Mouse (Mus musculus): ENCODE measurements at regions not wholly inside any gene's neighbourhood (a gene's known extent, or its start where the extent isn't known, plus 50 kb on each side); places are given as distances from the start of the nearest gene placed in this dataset.

DNA sequence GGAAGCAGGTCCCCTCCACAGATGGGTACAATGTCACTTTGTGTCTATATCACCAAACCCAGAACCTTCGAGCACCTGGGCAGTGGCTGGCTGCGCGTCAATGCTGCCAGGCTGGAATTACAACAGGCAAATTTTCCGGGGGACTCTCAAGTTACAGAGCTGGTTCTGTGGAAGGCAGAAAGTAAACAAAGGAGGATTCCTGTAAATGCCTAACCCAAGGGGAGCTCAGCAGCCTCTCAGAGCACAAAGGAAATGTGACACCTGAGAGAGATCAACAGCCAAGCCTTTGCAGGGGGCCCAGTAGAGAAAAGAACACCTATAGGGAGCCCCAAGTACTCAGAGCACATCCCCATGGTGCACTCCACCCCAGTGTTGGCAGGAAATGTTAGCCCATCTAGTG is 70.7 kb downstream of the Setd4 start:
- no peaks in the 10 kb centered on the region for H3K9me3 ChIP-seq (ENCODE audit: control insufficient read depth, low read length)
- no peak overlapping the region for H3K4me2 ChIP-seq (replicated peaks; ENCODE audit: low read depth, low read length)
- 5% methylated on average over 4 of the region's 4 CpGs for WGBS
- 0 out of 2 replicates have a peak, but pooled peaks cover 4% of the 10 kb centered on the region for H3K4me1 ChIP-seq (ENCODE audit: control insufficient read depth, insufficient read depth, low read length)
- no peaks in the 10 kb centered on the region for H3K27me3 ChIP-seq (ENCODE audit: control insufficient read depth, insufficient read depth, low read length)
- no peaks in the 10 kb centered on the region for H3K36me3 ChIP-seq (ENCODE audit: control insufficient read depth, insufficient read depth, low read length)
- H3K27ac ChIP-seq (ENCODE audit: low read depth, low read length), result no peak overlapping the region
- peak; percentile 83 for ATAC-seq (ENCODE audit: low FRiP score, low TSS enrichment)
- H3K9ac ChIP-seq (ENCODE audit: low read depth, low read length), result no peak overlapping the region
- no peak overlapping the region for H3K4me3 ChIP-seq (ENCODE audit: low read length)

DNA sequence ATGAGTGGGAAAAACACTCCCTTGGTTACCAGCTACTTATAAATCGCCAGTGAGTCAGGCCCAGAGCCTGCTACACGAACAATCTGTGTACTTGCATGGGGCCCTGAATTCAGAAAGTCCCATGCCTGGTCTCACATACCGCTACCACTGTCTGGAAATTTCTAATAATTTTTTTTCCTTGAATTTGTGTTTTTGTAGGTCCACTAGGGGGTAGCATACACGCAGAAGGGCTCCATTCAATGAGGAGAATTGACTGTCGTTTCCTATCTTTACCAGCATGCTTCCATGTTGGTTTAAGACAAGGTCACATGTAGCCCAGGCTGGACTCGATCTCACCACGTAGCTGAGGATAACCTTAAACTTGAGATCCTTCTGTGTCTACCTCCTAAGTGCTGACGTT is 71.9 kb downstream of the Setd4 start:
- Histone ChIP-seq H3K36me3 (ENCODE audit: control insufficient read depth, insufficient read depth, low read length) (no peaks in the 10 kb centered on the region), H3K4me1 (ENCODE audit: control insufficient read depth, insufficient read depth, low read length) (0 out of 2 replicates have a peak, but pooled peaks cover 4% of the 10 kb centered on the region), H3K9me3 (ENCODE audit: control insufficient read depth, low read length) (no peaks in the 10 kb centered on the region), H3K4me2 (replicated peaks; ENCODE audit: low read depth, low read length) (no peak overlapping the region), H3K27me3 (ENCODE audit: control insufficient read depth, insufficient read depth, low read length) (no peaks in the 10 kb centered on the region), H3K27ac (ENCODE audit: low read depth, low read length) (no peak overlapping the region), H3K9ac (ENCODE audit: low read depth, low read length) (no peak overlapping the region), H3K4me3 (ENCODE audit: low read length) (no peak overlapping the region)
- 86% methylated on average over 8 of the region's 8 CpGs for WGBS
- no peak for ATAC-seq (ENCODE audit: low FRiP score, low TSS enrichment)

DNA sequence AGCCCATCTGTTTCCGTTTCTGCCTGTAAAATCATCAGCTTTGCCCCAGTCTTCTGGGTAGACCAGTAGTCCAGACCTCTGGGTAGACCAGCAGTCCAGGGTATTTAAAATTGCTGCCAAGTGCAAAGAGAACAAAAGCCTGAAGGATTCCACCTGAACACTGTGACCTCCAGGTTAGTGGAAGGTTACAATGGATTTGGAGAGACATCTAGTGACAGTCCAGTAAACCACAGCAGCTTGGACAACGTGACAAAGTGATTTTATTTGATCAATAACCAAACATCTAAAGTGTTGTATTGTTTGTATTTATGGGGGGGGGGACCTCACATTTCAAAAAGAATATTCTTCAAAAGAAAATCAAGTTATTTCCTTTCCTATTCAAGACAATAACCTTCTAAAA is 81.4 kb downstream of the Setd4 start:
- Histone ChIP-seq H3K36me3 (ENCODE audit: control insufficient read depth, insufficient read depth, low read length) (no peaks in the 10 kb centered on the region), H3K27ac (ENCODE audit: low read depth, low read length) (no peak overlapping the region), H3K9ac (ENCODE audit: low read depth, low read length) (no peak overlapping the region), H3K4me2 (replicated peaks; ENCODE audit: low read depth, low read length) (no peak overlapping the region), H3K27me3 (ENCODE audit: control insufficient read depth, insufficient read depth, low read length) (no peaks in the 10 kb centered on the region), H3K4me3 (ENCODE audit: low read length) (no peak overlapping the region), H3K9me3 (ENCODE audit: control insufficient read depth, low read length) (no peaks in the 10 kb centered on the region), H3K4me1 (ENCODE audit: control insufficient read depth, insufficient read depth, low read length) (no peaks in the 10 kb centered on the region)
- 73% methylated on average over 2 of the region's 2 CpGs for WGBS
- ATAC-seq (ENCODE audit: low FRiP score, low TSS enrichment), result no peak

DNA sequence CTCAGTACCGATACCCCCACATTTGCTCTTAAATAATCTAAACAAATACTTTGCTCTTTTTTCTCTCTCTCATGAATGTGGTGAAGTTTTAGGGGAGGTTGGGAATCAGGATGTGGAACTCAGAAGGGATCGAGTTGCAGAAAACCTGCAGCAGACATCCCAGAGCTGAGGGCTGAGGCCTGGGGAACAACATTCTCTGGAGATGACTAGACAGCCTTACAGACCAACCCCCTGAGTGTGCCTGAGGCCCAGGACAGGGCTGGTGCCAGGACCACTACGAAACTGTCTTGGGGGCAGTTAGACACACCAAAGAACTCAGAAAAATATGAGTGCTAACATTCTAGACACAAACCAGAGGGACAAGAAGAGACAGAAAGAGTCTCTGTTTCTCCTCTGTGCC is 83.4 kb downstream of the Setd4 start:
- no peak overlapping the region for H3K27ac ChIP-seq (ENCODE audit: low read depth, low read length)
- H3K4me3 ChIP-seq (ENCODE audit: low read length), result no peak overlapping the region
- no peak overlapping the region for H3K9ac ChIP-seq (ENCODE audit: low read depth, low read length)
- ATAC-seq (ENCODE audit: low FRiP score, low TSS enrichment), result no peak
- 69% methylated on average over 3 of the region's 3 CpGs for WGBS
- H3K36me3 ChIP-seq (ENCODE audit: control insufficient read depth, insufficient read depth, low read length), result no peaks in the 10 kb centered on the region
- no peaks in the 10 kb centered on the region for H3K27me3 ChIP-seq (ENCODE audit: control insufficient read depth, insufficient read depth, low read length)
- no peaks in the 10 kb centered on the region for H3K4me1 ChIP-seq (ENCODE audit: control insufficient read depth, insufficient read depth, low read length)
- H3K4me2 ChIP-seq (replicated peaks; ENCODE audit: low read depth, low read length), result no peak overlapping the region
- no peaks in the 10 kb centered on the region for H3K9me3 ChIP-seq (ENCODE audit: control insufficient read depth, low read length)

DNA sequence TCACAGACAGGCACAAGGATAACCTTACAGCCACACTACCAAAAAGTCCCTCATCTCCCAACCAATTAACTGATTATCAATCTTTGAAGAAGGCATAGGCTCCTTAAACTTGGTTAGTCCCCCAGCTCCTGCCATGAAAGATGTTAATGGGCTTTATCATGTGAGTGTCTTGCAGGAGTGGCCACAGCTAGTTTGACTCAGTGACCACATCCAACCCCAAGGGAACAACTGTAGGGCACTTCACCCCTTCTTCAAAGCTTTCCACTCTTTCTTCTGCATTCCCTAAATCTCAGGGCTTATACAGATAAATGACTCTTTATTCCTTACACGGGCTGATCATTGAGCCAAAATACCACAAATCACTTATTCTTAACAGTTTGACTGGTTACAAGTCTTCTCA is 85.2 kb downstream of the Setd4 start:
- H3K4me3 ChIP-seq (ENCODE audit: low read length), result no peak overlapping the region

DNA sequence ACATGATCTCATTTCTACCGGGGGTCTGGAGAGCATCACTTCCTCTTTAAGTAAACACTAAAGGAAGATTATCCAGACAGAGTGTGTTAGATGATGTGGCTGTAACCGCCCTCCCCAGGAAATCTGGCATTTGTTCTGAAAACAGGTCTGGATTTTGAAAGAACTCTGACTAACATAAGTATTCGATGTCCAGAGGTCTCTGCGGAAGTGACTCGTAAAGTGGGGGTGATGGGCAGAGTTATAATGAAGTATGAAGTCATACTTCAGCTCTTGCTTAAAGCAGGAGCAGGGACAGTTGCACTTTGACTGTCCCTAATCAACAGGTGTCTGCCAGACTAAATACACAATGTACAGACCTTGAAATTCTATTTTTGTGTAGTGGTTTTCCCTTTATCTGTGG is 87.1 kb downstream of the Setd4 start:
- Histone ChIP-seq H3K27ac (ENCODE audit: low read depth, low read length) (no peak overlapping the region), H3K27me3 (ENCODE audit: control insufficient read depth, insufficient read depth, low read length) (no peaks in the 10 kb centered on the region), H3K36me3 (ENCODE audit: control insufficient read depth, insufficient read depth, low read length) (no peaks in the 10 kb centered on the region), H3K4me3 (ENCODE audit: low read length) (no peak overlapping the region), H3K9ac (ENCODE audit: low read depth, low read length) (no peak overlapping the region), H3K4me1 (ENCODE audit: control insufficient read depth, insufficient read depth, low read length) (no peaks in the 10 kb centered on the region), H3K9me3 (ENCODE audit: control insufficient read depth, low read length) (no peaks in the 10 kb centered on the region), H3K4me2 (replicated peaks; ENCODE audit: low read depth, low read length) (no peak overlapping the region)
- ATAC-seq (ENCODE audit: low FRiP score, low TSS enrichment), result no peak
- 71% methylated on average over 5 of the region's 5 CpGs for WGBS

More for the DNA sequence above, 85.2 kb downstream of the Setd4 start:
- Histone ChIP-seq H3K4me2 (replicated peaks; ENCODE audit: low read depth, low read length) (no peak overlapping the region), H3K27me3 (ENCODE audit: control insufficient read depth, insufficient read depth, low read length) (no peaks in the 10 kb centered on the region), H3K36me3 (ENCODE audit: control insufficient read depth, insufficient read depth, low read length) (no peaks in the 10 kb centered on the region), H3K27ac (ENCODE audit: low read depth, low read length) (no peak overlapping the region), H3K9me3 (ENCODE audit: control insufficient read depth, low read length) (no peaks in the 10 kb centered on the region), H3K9ac (ENCODE audit: low read depth, low read length) (no peak overlapping the region), H3K4me1 (ENCODE audit: control insufficient read depth, insufficient read depth, low read length) (no peaks in the 10 kb centered on the region)
- no peak for ATAC-seq (ENCODE audit: low FRiP score, low TSS enrichment)
- 85% methylated on average over 1 of the region's 1 CpGs for WGBS

DNA sequence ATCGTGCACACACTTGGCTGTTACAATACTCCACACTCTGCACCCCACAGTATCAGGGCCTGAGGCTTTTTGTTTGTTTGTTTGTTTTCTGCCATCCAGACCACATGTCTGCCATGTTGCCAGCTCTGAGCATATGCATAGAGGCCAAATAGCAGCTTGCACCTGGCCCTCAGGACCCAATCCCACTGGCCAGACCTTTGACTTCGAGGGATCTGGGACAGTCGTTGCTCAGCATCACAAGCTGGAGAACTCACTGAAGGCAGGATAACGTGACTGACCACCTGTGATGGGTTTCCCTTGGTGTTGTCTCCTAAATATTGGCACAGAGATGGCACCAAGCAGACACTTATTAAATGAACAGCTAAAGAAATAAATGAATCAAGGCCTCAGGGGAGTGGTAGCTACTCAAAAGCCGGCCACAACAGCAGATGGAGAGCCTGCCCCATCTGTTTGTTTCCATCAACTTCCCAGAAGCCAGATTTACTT is 88.4 kb downstream of the Setd4 start:
- no peak overlapping the region for H3K4me2 ChIP-seq (replicated peaks; ENCODE audit: low read depth, low read length)
- H3K9ac ChIP-seq (ENCODE audit: low read depth, low read length), result no peak overlapping the region
- no peak for ATAC-seq (ENCODE audit: low FRiP score, low TSS enrichment)
- no peaks in the 10 kb centered on the region for H3K36me3 ChIP-seq (ENCODE audit: control insufficient read depth, insufficient read depth, low read length)
- no peaks in the 10 kb centered on the region for H3K4me1 ChIP-seq (ENCODE audit: control insufficient read depth, insufficient read depth, low read length)
- no peak overlapping the region for H3K27ac ChIP-seq (ENCODE audit: low read depth, low read length)
- H3K27me3 ChIP-seq (ENCODE audit: control insufficient read depth, insufficient read depth, low read length), result no peaks in the 10 kb centered on the region
- no peaks in the 10 kb centered on the region for H3K9me3 ChIP-seq (ENCODE audit: control insufficient read depth, low read length)
- 84% methylated on average over 5 of the region's 5 CpGs for WGBS
- H3K4me3 ChIP-seq (ENCODE audit: low read length), result no peak overlapping the region

DNA sequence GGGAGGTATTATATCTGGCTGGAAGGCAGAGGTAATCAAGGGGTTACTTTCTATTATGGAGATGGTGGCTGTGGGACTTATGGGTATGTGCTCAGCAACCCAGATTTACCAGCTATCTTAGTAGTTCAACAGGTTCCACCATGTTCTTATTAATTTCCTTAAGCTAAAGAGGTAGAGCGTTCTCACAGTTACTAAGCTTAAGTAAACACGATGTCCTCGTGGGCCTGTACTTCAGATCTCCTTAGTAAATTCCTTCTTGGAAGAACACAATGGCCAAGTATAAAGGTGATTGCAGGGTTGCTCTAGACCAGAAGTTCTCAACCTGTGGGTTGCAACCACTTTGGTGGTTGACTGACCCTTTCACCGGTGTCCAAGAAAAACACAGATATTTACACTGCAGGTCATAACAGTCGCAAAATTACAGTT is 90.2 kb downstream of the Setd4 start:
- Histone ChIP-seq H3K27me3 (ENCODE audit: control insufficient read depth, insufficient read depth, low read length) (no peaks in the 10 kb centered on the region), H3K9me3 (ENCODE audit: control insufficient read depth, low read length) (no peaks in the 10 kb centered on the region), H3K36me3 (ENCODE audit: control insufficient read depth, insufficient read depth, low read length) (no peaks in the 10 kb centered on the region), H3K9ac (ENCODE audit: low read depth, low read length) (no peak overlapping the region), H3K27ac (ENCODE audit: low read depth, low read length) (no peak overlapping the region), H3K4me2 (replicated peaks; ENCODE audit: low read depth, low read length) (no peak overlapping the region), H3K4me1 (ENCODE audit: control insufficient read depth, insufficient read depth, low read length) (no peaks in the 10 kb centered on the region), H3K4me3 (ENCODE audit: low read length) (no peak overlapping the region)
- ATAC-seq (ENCODE audit: low FRiP score, low TSS enrichment), result no peak
- 83% methylated on average over 5 of the region's 5 CpGs for WGBS

DNA sequence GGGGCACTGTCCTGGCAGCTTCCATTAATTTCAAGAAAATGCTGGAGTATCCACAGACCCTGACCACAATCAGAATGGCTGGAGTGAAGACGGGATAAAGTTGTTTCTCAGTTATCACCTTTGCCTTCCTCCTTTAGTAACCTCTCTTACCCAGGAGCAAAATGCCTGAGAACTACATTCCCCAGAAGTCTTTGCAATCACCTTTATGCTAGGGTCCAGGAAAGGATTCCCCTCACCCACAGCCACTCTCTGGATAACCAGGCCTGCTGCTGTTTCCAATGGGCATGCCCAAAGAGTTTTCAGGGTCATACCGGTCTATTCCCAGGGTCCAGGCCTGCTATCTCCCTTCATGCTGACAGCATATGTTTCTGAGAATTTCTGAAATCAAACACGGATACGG is 91.9 kb downstream of the Setd4 start:
- no peak for ATAC-seq (ENCODE audit: low FRiP score, low TSS enrichment)
- no peak overlapping the region for H3K4me2 ChIP-seq (replicated peaks; ENCODE audit: low read depth, low read length)
- 76% methylated on average over 4 of the region's 4 CpGs for WGBS
- no peak overlapping the region for H3K27ac ChIP-seq (ENCODE audit: low read depth, low read length)
- H3K36me3 ChIP-seq (ENCODE audit: control insufficient read depth, insufficient read depth, low read length), result no peaks in the 10 kb centered on the region
- no peaks in the 10 kb centered on the region for H3K4me1 ChIP-seq (ENCODE audit: control insufficient read depth, insufficient read depth, low read length)
- no peaks in the 10 kb centered on the region for H3K27me3 ChIP-seq (ENCODE audit: control insufficient read depth, insufficient read depth, low read length)
- no peak overlapping the region for H3K9ac ChIP-seq (ENCODE audit: low read depth, low read length)
- H3K4me3 ChIP-seq (ENCODE audit: low read length), result no peak overlapping the region
- peaks cover 2% of the 10 kb centered on the region; the same call in 1 of the 2 replicates for H3K9me3 ChIP-seq (ENCODE audit: control insufficient read depth, low read length)
